Mouse (Mus musculus) neural tube, embryonic 14.5 days (tissue): ENCODE data around the gene Cacna1d. TPM values are rescaled to one million over a fixed set of nuclear protein-coding genes. Genes with fewer than 3 reads are reported as not detected.

Source experiments
- ATAC-seq: fragments of 200-750 bp; cut with Nextera tagmentation; 2 replicates; pipeline ENCODE4 v1.8.0; 2017; ENCODE audit warnings: low read depth, mild to moderate bottlenecking, moderate TSS enrichment, moderate library complexity
- H3K27ac ChIP-seq: fragments of 300-500 bp; sonication (generic); 2 replicates; pipeline ENCODE4 v1.5.1; 2014; ENCODE audit warnings: low read depth, mild to moderate bottlenecking, control low read depth, low read length, moderate library complexity, mixed read lengths
- H3K27me3 ChIP-seq: fragments of 300-500 bp; sonication (generic); 2 replicates; pipeline ENCODE4 v1.6.1; 2014; ENCODE audit warnings: low read length; ENCODE audit not compliant: control insufficient read depth, insufficient read depth
- H3K36me3 ChIP-seq: fragments of 300-500 bp; sonication (generic); 2 replicates; pipeline ENCODE4 v1.6.1; 2014; ENCODE audit warnings: low read length, mixed read lengths; ENCODE audit not compliant: control insufficient read depth, insufficient read depth
- H3K4me1 ChIP-seq: fragments of 300-500 bp; sonication (generic); 2 replicates; pipeline ENCODE4 v1.6.1; 2014; ENCODE audit warnings: low read length; ENCODE audit not compliant: control insufficient read depth, insufficient read depth
- H3K4me2 ChIP-seq: fragments of 300-500 bp; sonication (generic); 2 replicates; pipeline ENCODE4 v1.6.1; 2014; ENCODE audit warnings: mild to moderate bottlenecking, low read depth, low read length, control low read depth
- H3K4me3 ChIP-seq: fragments of 300-500 bp; sonication (generic); 2 replicates; pipeline ENCODE4 v1.5.1; 2014; ENCODE audit warnings: low read depth, low read length, control low read depth, mixed read lengths
- H3K9ac ChIP-seq: fragments of 300-500 bp; sonication (generic); replicated peaks from 2 replicates; pipeline ENCODE4 v1.6.1; 2014; ENCODE audit warnings: low read depth, mild to moderate bottlenecking, control low read depth, low read length, mixed read lengths
- H3K9me3 ChIP-seq: fragments of 300-500 bp; sonication (generic); 2 replicates; pipeline ENCODE4 v1.6.1; 2016; ENCODE audit warnings: low read length; ENCODE audit not compliant: control insufficient read depth
- WGBS: fragments of 180-500 bp; shearing (Covaris S2); extraction: QIAGEN DNeasy Blood & Tissue Kit; methylation state at CpG from one replicate; pipeline ENCODE4 v1.1.7; 2014; 5-methylcytosine and 5-hydroxymethylcytosine counted together
- polyA plus RNA-seq: library from polyadenylated mRNA; unstranded; fragments of >200 nt; fragmentation: Nextera tagmentation; extraction: Ambion mirVana; gene quantifications from 2 replicates; pipeline ENCODE4 v1.2.1, GENCODE M21; 2014

The Cacna1d gene
- polyA plus RNA-seq, 1 experiment from 2014 or later, result 23.9 TPM

DNA sequence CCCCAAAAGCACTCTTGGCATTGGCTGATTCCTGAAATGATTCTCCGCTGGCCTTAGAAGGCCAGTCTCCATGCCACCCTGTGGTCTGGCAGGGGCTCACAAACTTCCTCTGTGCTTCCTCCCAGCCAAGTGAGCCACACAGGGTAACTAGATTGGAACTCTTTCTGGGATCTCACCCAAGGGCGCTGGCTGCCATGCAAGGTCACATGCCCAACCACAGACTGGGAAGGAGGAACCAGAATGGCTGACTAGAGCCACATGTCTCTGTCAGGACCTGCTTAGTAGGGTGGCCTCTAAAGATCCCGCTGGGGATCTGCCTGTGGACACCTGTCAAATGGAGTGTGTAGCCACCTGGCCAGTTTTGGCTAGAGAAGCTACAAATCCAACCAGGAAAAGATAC lies 273.1 kb downstream of the Cacna1d start:
- Histone ChIP-seq H3K36me3 (no peaks in the 10 kb centered on the region), H3K4me1 (no peaks in the 10 kb centered on the region), H3K9ac (no peak overlapping the region), H3K4me3 (no peak overlapping the region), H3K4me2 (no peak overlapping the region), H3K9me3 (no peaks in the 10 kb centered on the region), H3K27me3 (no peaks in the 10 kb centered on the region), H3K27ac (no peak overlapping the region)
- 95% methylated on average over 3 of the region's 3 CpGs for WGBS
- no peak for ATAC-seq

DNA sequence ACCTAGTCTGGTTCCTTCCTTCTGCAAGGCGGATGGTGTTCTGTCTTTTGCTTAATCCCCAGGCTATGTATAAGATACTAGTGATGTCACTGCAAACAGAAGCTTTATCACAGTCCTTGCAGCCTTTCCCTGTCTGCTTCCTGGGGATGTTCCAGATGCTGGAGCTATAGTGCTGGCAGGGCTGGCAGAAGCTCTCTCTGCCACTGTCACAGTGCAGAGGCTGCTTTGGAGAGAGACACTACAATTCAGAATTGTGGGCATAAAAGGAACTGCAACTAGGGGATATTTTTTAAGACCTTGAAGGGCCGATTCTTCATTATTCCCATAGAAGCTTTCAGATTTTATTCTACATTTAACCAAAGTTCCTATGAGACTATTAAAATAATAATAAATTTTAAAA lies 274.1 kb downstream of the Cacna1d start:
- H3K4me3 ChIP-seq, result no peak overlapping the region
- no peaks in the 10 kb centered on the region for H3K9me3 ChIP-seq
- H3K36me3 ChIP-seq, result no peaks in the 10 kb centered on the region
- H3K4me1 ChIP-seq, result no peaks in the 10 kb centered on the region
- H3K4me2 ChIP-seq, result no peak overlapping the region
- WGBS, result 84% methylated on average over 2 of the region's 2 CpGs
- ATAC-seq, result no peak
- H3K27ac ChIP-seq, result no peak overlapping the region
- no peak overlapping the region for H3K9ac ChIP-seq
- no peaks in the 10 kb centered on the region for H3K27me3 ChIP-seq

DNA sequence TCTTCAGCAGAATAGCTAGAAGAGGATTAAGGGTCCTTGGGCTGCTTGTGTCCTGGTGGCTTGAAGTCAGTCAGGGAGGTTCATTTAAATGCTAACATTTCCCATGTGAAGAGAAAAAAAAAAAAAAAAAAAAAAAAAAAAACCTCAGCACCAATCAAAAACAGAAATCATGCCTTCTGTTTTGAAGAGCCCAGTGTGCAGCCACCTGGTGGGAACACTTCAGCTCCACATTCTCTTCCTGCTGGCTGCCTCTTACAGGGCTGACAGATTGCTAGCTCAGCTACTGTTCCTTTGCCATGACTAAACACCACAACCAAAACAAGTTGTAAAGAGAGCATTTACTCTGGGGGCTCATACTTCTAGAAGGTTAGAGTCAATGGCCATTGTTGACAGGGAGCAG lies 283.1 kb downstream of the Cacna1d start:
- Histone ChIP-seq H3K27ac (no peak overlapping the region), H3K9me3 (no peaks in the 10 kb centered on the region), H3K36me3 (no peaks in the 10 kb centered on the region), H3K27me3 (no peaks in the 10 kb centered on the region), H3K4me1 (no peaks in the 10 kb centered on the region), H3K9ac (no peak overlapping the region), H3K4me3 (no peak overlapping the region), H3K4me2 (no peak overlapping the region)
- no peak for ATAC-seq

DNA sequence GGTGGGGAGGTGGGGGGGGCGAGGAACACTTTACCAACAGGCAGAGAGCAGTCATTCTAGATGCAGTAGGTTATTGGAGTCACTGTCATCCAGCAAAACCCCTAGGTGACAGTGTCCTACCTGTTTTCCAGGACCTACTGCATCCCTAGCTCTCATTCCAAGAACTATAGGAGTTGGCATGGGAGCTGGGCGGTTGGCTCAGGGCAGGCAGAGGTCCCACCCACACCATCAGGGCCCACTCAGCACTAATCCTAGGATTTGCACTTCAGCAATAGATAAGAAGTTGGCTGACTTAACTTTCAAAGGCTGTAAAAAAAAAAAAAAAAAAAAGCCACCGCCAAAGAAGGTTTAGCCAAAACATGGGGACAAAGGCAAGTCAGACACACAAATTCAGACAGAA lies 285.4 kb downstream of the Cacna1d start:
- no peak overlapping the region for H3K4me3 ChIP-seq

DNA sequence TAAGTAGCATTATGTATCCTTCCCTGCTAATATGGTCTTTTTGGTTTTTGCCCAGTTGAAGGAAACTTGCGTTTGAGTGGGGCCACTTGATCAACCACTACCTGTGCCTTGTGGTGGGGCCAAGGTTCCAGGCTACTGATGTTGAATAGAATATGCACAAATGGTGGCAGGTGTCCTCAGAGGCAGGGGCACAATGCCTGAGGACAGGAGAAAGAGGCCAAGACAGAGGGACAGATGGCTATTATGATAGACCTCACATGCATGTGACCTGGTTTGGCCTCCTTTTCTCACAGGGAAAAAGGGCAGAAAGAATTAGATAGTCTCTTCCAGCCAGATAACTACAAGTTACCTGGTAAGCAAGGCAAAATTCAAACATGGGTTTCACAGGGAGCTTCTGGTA lies 286.7 kb downstream of the Cacna1d start:
- no peaks in the 10 kb centered on the region for H3K4me1 ChIP-seq
- 95% methylated on average over 1 of the region's 1 CpGs for WGBS
- no peak for ATAC-seq
- H3K27me3 ChIP-seq, result no peaks in the 10 kb centered on the region
- no peaks in the 10 kb centered on the region for H3K36me3 ChIP-seq
- no peak overlapping the region for H3K4me2 ChIP-seq
- no peak overlapping the region for H3K9ac ChIP-seq
- H3K27ac ChIP-seq, result no peak overlapping the region
- no peak overlapping the region for H3K4me3 ChIP-seq
- no peaks in the 10 kb centered on the region for H3K9me3 ChIP-seq

More for the DNA sequence above, 285.4 kb downstream of the Cacna1d start:
- no peaks in the 10 kb centered on the region for H3K9me3 ChIP-seq
- no peaks in the 10 kb centered on the region for H3K4me1 ChIP-seq
- H3K27me3 ChIP-seq, result no peaks in the 10 kb centered on the region
- no peak for ATAC-seq
- H3K36me3 ChIP-seq, result no peaks in the 10 kb centered on the region
- no peak overlapping the region for H3K9ac ChIP-seq
- H3K4me2 ChIP-seq, result no peak overlapping the region
- H3K27ac ChIP-seq, result no peak overlapping the region
- WGBS, result 73% methylated on average over 3 of the region's 3 CpGs

DNA sequence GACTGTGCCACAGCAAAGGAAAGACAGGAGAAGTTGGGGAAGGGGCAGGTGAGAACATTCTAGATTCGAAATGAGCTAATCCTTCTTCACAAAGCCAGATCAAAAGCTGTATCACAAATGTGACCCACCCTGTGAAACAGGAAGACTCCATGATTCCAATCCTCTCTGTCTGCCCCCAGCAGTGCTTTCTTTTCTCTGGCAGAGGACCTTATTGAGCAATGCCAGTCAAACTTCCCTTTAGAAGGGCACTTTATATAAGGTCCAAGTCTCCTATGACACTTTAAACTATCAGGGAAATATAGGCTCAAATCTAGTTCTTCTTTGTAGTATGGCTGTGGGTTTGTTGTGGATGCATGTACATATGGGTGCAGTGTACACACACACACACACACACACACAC lies 290.9 kb downstream of the Cacna1d start:
- no peak overlapping the region for H3K9ac ChIP-seq
- H3K4me1 ChIP-seq, result no peaks in the 10 kb centered on the region
- no peaks in the 10 kb centered on the region for H3K27me3 ChIP-seq
- no peaks in the 10 kb centered on the region for H3K36me3 ChIP-seq
- H3K27ac ChIP-seq, result no peak overlapping the region
- no peak overlapping the region for H3K4me3 ChIP-seq
- no peaks in the 10 kb centered on the region for H3K9me3 ChIP-seq
- ATAC-seq, result no peak
- 72% methylated on average over 1 of the region's 1 CpGs for WGBS
- no peak overlapping the region for H3K4me2 ChIP-seq

DNA sequence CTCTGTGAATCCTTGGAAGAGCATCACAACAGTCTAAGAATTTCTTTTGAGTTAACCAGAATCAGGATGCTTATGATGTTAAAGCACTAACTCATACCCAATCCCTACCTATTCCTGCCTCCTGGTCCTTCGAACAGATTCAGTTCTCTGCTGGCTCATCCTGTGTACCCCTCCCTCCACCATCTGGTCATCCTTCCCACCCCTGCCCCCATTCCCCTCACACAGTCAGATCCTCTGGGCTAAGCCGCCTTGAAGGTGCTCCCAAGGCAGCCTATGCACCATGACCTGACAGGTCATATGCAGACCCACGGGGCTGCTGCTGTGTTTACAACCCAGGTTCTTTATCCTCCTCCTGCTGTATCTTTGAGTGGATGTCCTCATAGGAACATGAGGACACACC lies 292.4 kb downstream of the Cacna1d start:
- 92% methylated on average over 3 of the region's 3 CpGs for WGBS
- Histone ChIP-seq H3K9ac (no peak overlapping the region), H3K36me3 (no peaks in the 10 kb centered on the region), H3K4me3 (no peak overlapping the region), H3K27ac (no peak overlapping the region), H3K27me3 (no peaks in the 10 kb centered on the region), H3K4me1 (no peaks in the 10 kb centered on the region), H3K4me2 (no peak overlapping the region), H3K9me3 (no peaks in the 10 kb centered on the region)
- no peak for ATAC-seq

DNA sequence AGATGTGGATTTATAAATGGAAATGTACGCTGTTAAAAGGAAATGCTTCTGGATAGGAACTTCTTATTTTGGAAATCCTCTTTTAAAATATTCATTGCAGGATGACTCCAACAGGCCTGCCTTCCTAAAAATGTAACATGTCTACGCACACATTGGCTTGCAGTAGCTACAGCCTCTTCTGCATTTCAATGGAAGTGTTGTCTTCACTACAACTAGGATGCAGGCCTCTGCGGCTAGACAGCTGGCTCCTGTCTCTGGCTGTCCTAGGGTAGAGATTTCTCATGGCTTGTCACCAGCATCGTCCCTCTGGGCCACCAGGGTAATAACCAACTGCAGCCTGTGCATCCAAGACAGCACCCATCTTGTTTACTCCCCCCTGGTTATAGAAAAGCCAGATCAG lies 293.1 kb downstream of the Cacna1d start:
- H3K27me3 ChIP-seq, result no peaks in the 10 kb centered on the region
- 80% methylated on average over 4 of the region's 4 CpGs for WGBS

DNA sequence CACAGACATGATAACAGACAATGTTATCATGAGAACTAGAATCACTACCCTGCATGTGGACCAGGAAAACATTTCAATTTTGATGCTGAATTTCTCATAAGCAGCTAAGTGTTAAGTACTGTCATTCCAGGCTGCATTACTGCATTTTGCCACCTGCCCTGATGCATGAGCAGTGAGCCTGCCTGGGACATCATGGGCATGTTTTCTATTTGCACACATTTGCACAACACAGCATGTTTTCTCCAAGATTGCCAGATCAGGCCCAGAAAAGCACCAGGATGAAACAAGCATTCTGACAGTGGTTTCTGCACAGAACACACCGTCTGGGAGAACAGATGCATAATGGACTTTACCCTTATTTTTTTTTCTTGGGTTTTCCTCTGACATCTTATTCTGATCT lies 294.3 kb downstream of the Cacna1d start:
- Histone ChIP-seq H3K27ac (no peak overlapping the region; the same call in 1 of the 2 replicates), H3K4me3 (no peak overlapping the region), H3K4me1 (no peaks in the 10 kb centered on the region), H3K9ac (no peak overlapping the region), H3K4me2 (no peak overlapping the region), H3K36me3 (no peaks in the 10 kb centered on the region), H3K27me3 (no peaks in the 10 kb centered on the region), H3K9me3 (no peaks in the 10 kb centered on the region)
- ATAC-seq, result no peak
- 68% methylated on average over 1 of the region's 1 CpGs for WGBS

More for the DNA sequence above, 293.1 kb downstream of the Cacna1d start:
- no peak overlapping the region for H3K4me3 ChIP-seq
- ATAC-seq, result no peak
- no peaks in the 10 kb centered on the region for H3K36me3 ChIP-seq
- no peaks in the 10 kb centered on the region for H3K9me3 ChIP-seq
- no peaks in the 10 kb centered on the region for H3K4me1 ChIP-seq
- no peak overlapping the region for H3K9ac ChIP-seq
- no peak overlapping the region for H3K27ac ChIP-seq
- H3K4me2 ChIP-seq, result no peak overlapping the region

DNA sequence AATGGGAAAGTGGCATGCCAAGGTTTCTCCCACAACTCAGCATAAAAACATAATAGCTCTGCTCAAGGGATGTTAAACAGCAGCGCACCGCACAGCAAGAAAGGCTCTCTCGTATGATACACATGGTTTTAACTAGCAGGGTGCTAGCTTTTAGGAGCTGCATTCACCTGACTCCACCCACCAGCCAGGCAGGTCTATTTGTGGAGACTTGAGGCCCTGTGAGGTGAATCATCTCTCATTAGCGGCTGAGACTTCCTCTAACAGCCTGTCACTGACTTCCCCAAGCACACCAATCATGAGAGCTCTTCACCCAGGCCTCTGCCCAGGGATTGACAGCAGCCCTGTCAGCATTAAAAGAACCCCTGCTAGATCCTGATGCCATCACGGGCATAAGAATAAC lies 295.0 kb downstream of the Cacna1d start:
- Histone ChIP-seq H3K4me2 (no peak overlapping the region), H3K9ac (no peak overlapping the region), H3K36me3 (no peaks in the 10 kb centered on the region), H3K4me3 (no peak overlapping the region), H3K27ac (no peak overlapping the region), H3K9me3 (no peaks in the 10 kb centered on the region), H3K27me3 (no peaks in the 10 kb centered on the region), H3K4me1 (no peaks in the 10 kb centered on the region)
- 53% methylated on average over 5 of the region's 5 CpGs for WGBS
- ATAC-seq, result no peak
